Mouse (Mus musculus) heart, postnatal 10 days (tissue): Measurements from ENCODE around the gene Rhd. TPM values are rescaled to one million over a fixed set of nuclear protein-coding genes. Genes with fewer than 3 reads are reported as not detected.

Experiments used
- DNase-seq, 2 experiments: peaks; one replicate each; pipeline ENCODE4 v3.0.0; 2021
- intact Hi-C: fragments of 180-260 bp; cut with DNase I; formaldehyde crosslinking; loops from one replicate; pipeline ENCODE4 v1.15.1; 2025
- total RNA-seq, 2 experiments: library from RNA; stranded (reverse); gene quantifications; 2 replicates each; pipeline ENCODE4 v1.2.3; 2021

Gene Rhd
- total RNA-seq, 2 experiments from 2014 or later = 3.8 to 4.9 TPM

- intact Hi-C loops = no loop called here
- no peak for DNase-seq
Observed at GRCm38 (mm10) chr4:134856056-134856455, 8.3 kb upstream of the Rhd start.

GRCm38 (mm10) chr4:134856501-134856900 is 7.8 kb upstream of the Rhd start:
- no peak for DNase-seq
- intact Hi-C loops = no loop called here

GRCm38 (mm10) chr4:134858494-134858893 is 5.8 kb upstream of the Rhd start:
- no peak for DNase-seq

GRCm38 (mm10) chr4:134861884-134862283 is 2.5 kb upstream of the Rhd start:
- DNase-seq = no peak
- intact Hi-C loops = no loop called here

More at GRCm38 (mm10) chr4:134858494-134858893, 5.8 kb upstream of the Rhd start:
- intact Hi-C loops = no loop called here

- intact Hi-C loops = no loop called here
Observed at GRCm38 (mm10) chr4:134862996-134863395, 1.3 kb upstream of the Rhd start.

GRCm38 (mm10) chr4:134865340-134865739 is 1.0 kb downstream of the Rhd start:
- intact Hi-C loops = no loop called here

More at GRCm38 (mm10) chr4:134862996-134863395, 1.3 kb upstream of the Rhd start:
- DNase-seq = no peak

GRCm38 (mm10) chr4:134865789-134866188 is 1.5 kb downstream of the Rhd start:
- intact Hi-C loops = no loop called here

More at GRCm38 (mm10) chr4:134865340-134865739, 1.0 kb downstream of the Rhd start:
- DNase-seq = no peak

GRCm38 (mm10) chr4:134867213-134867612 is 2.9 kb downstream of the Rhd start:
- DNase-seq = no peak
- intact Hi-C loops = no loop called here

More at GRCm38 (mm10) chr4:134865789-134866188, 1.5 kb downstream of the Rhd start:
- DNase-seq = no peak

GRCm38 (mm10) chr4:134867661-134868060 is 3.3 kb downstream of the Rhd start:
- no peak for DNase-seq
- intact Hi-C loops = no loop called here

- no peak for DNase-seq
- intact Hi-C loops = no loop called here
Observed at GRCm38 (mm10) chr4:134868065-134868464, 3.7 kb downstream of the Rhd start.

- intact Hi-C loops = no loop called here
- no peak for DNase-seq
Observed at GRCm38 (mm10) chr4:134868490-134868889, 4.2 kb downstream of the Rhd start.

- DNase-seq = no peak
- intact Hi-C loops = no loop called here
Observed at GRCm38 (mm10) chr4:134869068-134869730, 4.9 kb downstream of the Rhd start.

GRCm38 (mm10) chr4:134869815-134870375 is 5.6 kb downstream of the Rhd start:
- intact Hi-C loops = no loop called here
- DNase-seq = no peak

GRCm38 (mm10) chr4:134871477-134871876 is 7.1 kb downstream of the Rhd start:
- DNase-seq = no peak
- intact Hi-C loops = no loop called here

GRCm38 (mm10) chr4:134871950-134872349 is 7.6 kb downstream of the Rhd start:
- no peak for DNase-seq
- intact Hi-C loops = no loop called here

- intact Hi-C loops = no loop called here
- no peak for DNase-seq
Observed at GRCm38 (mm10) chr4:134876171-134876570, 11.8 kb downstream of the Rhd start.

GRCm38 (mm10) chr4:134879410-134879981 is 15.2 kb downstream of the Rhd start:
- DNase-seq = peak; percentile 78 to 84
- intact Hi-C loops = loop anchor here (2.0 kb wide), 1 partner anchor 87 kb away; no protein-coding TSS in a partner anchor

- intact Hi-C loops = loop anchor here (5.0 kb wide), 1 partner anchor 338 kb away; no protein-coding TSS in a partner anchor
Observed at GRCm38 (mm10) chr4:134880041-134880440, 15.7 kb downstream of the Rhd start.

GRCm38 (mm10) chr4:134883266-134883665 is 18.9 kb downstream of the Rhd start:
- DNase-seq = peak; percentile 46 to 52
- intact Hi-C loops = loop anchor here (5.0 kb wide), 1 partner anchor 341 kb away; no protein-coding TSS in a partner anchor

More at GRCm38 (mm10) chr4:134880041-134880440, 15.7 kb downstream of the Rhd start:
- DNase-seq = peak in 1 of 2 experiments; percentile 27

GRCm38 (mm10) chr4:134883808-134884207 is 19.5 kb downstream of the Rhd start:
- peak; percentile 63 to 73 for DNase-seq

GRCm38 (mm10) chr4:134884364-134884763 is 20.0 kb downstream of the Rhd start:
- peak; percentile 40 to 47 for DNase-seq
- intact Hi-C loops = loop anchor here (5.0 kb wide), 1 partner anchor 342 kb away; no protein-coding TSS in a partner anchor

More at GRCm38 (mm10) chr4:134883808-134884207, 19.5 kb downstream of the Rhd start:
- intact Hi-C loops = loop anchor here (5.0 kb wide), 1 partner anchor 342 kb away; no protein-coding TSS in a partner anchor
